In genomic region chr3:55123064-55123463, GRCm38 (mm10) we compare ENCODE assay signal across 25 mouse cellular contexts. TPM values are rescaled to one million over a fixed set of nuclear protein-coding genes. Genes with fewer than 3 reads are reported as not detected.
DNase-seq lines count a peak whose midpoint lies in the region; ATAC-seq and TF ChIP-seq lines count a peak whose summit lies in the region.
"Had no signal": no experiment of that assay in that cellular context is flagged by ENCODE, and none has a peak within 500 bp of the region (broad histone marks: within the 10 kb centered on the region; RNA-seq: fewer than 3 reads in every experiment).

No protein-coding gene starts in this region.

- no peak for TF ChIP-seq RAD21 in MEL (IDR thresholded peaks at IDR 0.05; ENCODE audit: low read depth, low read length)

- no peaks in the 10 kb centered on the region for H3K9me3 ChIP-seq in heart, embryonic 12.5 days (replicated peaks)
- no peaks in the 10 kb centered on the region for H3K9me3 ChIP-seq in MEL (replicated peaks; ENCODE audit: insufficient read depth, low read length)
- H3K9me3 ChIP-seq: embryonic facial prominence, embryonic 15.5 days; forebrain, embryonic 12.5 days; heart, embryonic 10.5 days; heart, embryonic 15.5 days; hindbrain, embryonic 10.5 days; intestine, embryonic 15.5 days had no signal

- WGBS in heart, embryonic 12.5 days, result 91% methylated on average over 4 of the region's 4 CpGs
- 97% methylated on average over 4 of the region's 4 CpGs for WGBS in macrophage (ENCODE audit: missing documents)

- TF ChIP-seq CTCF in MEL (IDR thresholded peaks at IDR 0.05 in 2 of 3, conservative IDR thresholded peaks at IDR 0.05 in 1 of 3; ENCODE audit: control insufficient read depth in 1 of 3, insufficient read depth in 1 of 3, low read depth in 2 of 3, low read length in 3 of 3, poor library complexity in 1 of 3, severe bottlenecking in 1 of 3), result no peak

- DNase-seq in heart, adult 18-20 months, result no peak
- DNase-seq in 416B (ENCODE audit: low read depth) (peak; percentile 43), MEL (ENCODE audit: low read depth, low spot score) (peak; percentile 49)
- no peak for DNase-seq in urinary bladder, postnatal 4 days (ENCODE audit: low spot score in 2 of 2)
- DNase-seq: cerebellum, adult 11-12 months; cerebellum, adult 9-10 months; cerebellum, postnatal 25 days; forebrain, postnatal 0 days; gastrocnemius, postnatal 25 days; kidney, adult 8-10 months had no signal

- peaks cover 90% of the 10 kb centered on the region for H3K36me3 ChIP-seq in heart, embryonic 12.5 days
- H3K36me3 ChIP-seq in MEL (ENCODE audit: control insufficient read depth in 1 of 2, insufficient read depth in 2 of 2, low read length in 2 of 2) (peaks cover 2 to 15% of the 10 kb centered on the region in 2 experiments), macrophage (ENCODE audit: inconsistent target) (peaks cover 52% of the 10 kb centered on the region)

- H3K27ac ChIP-seq in heart, embryonic 12.5 days (ENCODE audit: poor library complexity, severe bottlenecking), result 0 out of 2 replicates have a peak overlapping the region, but pooled peaks have one; percentile 3
- H3K27ac ChIP-seq in MEL (ENCODE audit: control insufficient read depth, low read depth, low read length), result no peak overlapping the region
- H3K27ac ChIP-seq in macrophage, result peak overlapping the region; percentile 75
- H3K27ac ChIP-seq: embryonic facial prominence, embryonic 15.5 days; forebrain, embryonic 12.5 days; heart, embryonic 10.5 days; heart, embryonic 15.5 days; hindbrain, embryonic 10.5 days; hindbrain, embryonic 14.5 days; intestine, embryonic 15.5 days had no signal

- peaks cover 21% of the 10 kb centered on the region for H3K4me1 ChIP-seq in heart, embryonic 12.5 days (replicated peaks)
- H3K4me1 ChIP-seq in MEL (ENCODE audit: control insufficient read depth in 1 of 2, insufficient read depth in 2 of 2, low read length in 2 of 2), result peaks cover 0 to 8% of the 10 kb centered on the region in 2 experiments; a peak in 1 of 4 replicates
- H3K4me1 ChIP-seq: forebrain, embryonic 12.5 days; hindbrain, embryonic 10.5 days; intestine, embryonic 15.5 days had no signal

- no peak for TF ChIP-seq EP300 in MEL (IDR thresholded peaks at IDR 0.05; ENCODE audit: low read depth in 1 of 2, low read length in 2 of 2)

- no peak overlapping the region for H3K9ac ChIP-seq in heart, embryonic 12.5 days
- no peak overlapping the region for H3K9ac ChIP-seq in MEL (ENCODE audit: control insufficient read depth, low read depth, low read length, poor library complexity, severe bottlenecking)
- H3K9ac ChIP-seq: embryonic facial prominence, embryonic 15.5 days; forebrain, embryonic 12.5 days; forebrain, postnatal 0 days; heart, embryonic 15.5 days; hindbrain, embryonic 14.5 days; intestine, embryonic 15.5 days had no signal

- no peak for ATAC-seq in heart, embryonic 12.5 days (ENCODE audit: insufficient number of reproducible peaks, low FRiP score)
- ATAC-seq in erythroid progenitor cell, adult 5-6 weeks (replicated peaks; ENCODE audit: low FRiP score, poor library complexity, severe bottlenecking), result no peak
- ATAC-seq: forebrain, postnatal 0 days; intestine, embryonic 15.5 days had no signal

- no peaks in the 10 kb centered on the region; the same call in 1 of the 2 replicates for H3K79me2 ChIP-seq in MEL (ENCODE audit: control insufficient read depth, insufficient read depth, low read length, poor library complexity)
- peaks cover 44% of the 10 kb centered on the region for H3K79me2 ChIP-seq in macrophage (ENCODE audit: inconsistent target)

- no peak overlapping the region for H3K4me3 ChIP-seq in heart, embryonic 12.5 days
- H3K4me3 ChIP-seq in MEL (ENCODE audit: control insufficient read depth in 1 of 2, insufficient read depth in 1 of 2, low read depth in 2 of 2, low read length in 2 of 2) (no peak overlapping the region), macrophage (ENCODE audit: inconsistent target) (no peak overlapping the region)
- H3K4me3 ChIP-seq: embryonic facial prominence, embryonic 15.5 days; erythroblast, embryonic 14.5 days; forebrain, embryonic 12.5 days; heart, embryonic 10.5 days; heart, embryonic 15.5 days; hindbrain, embryonic 10.5 days; intestine, embryonic 15.5 days had no signal

- H3K4me2 ChIP-seq in heart, embryonic 12.5 days, result no peak overlapping the region
- H3K4me2 ChIP-seq: embryonic facial prominence, embryonic 15.5 days; forebrain, embryonic 12.5 days; heart, embryonic 15.5 days; hindbrain, embryonic 14.5 days; intestine, embryonic 15.5 days had no signal

- H3K27me3 ChIP-seq in heart, embryonic 12.5 days (replicated peaks), result no peaks in the 10 kb centered on the region
- H3K27me3 ChIP-seq in MEL (ENCODE audit: control insufficient read depth in 1 of 2, insufficient read depth in 2 of 2, low read length in 2 of 2), result no peaks in the 10 kb centered on the region
- H3K27me3 ChIP-seq: embryonic facial prominence, embryonic 15.5 days; forebrain, embryonic 12.5 days; heart, embryonic 15.5 days; intestine, embryonic 15.5 days had no signal

- TF ChIP-seq POLR2A in MEL (IDR thresholded peaks at IDR 0.05; ENCODE audit: control insufficient read depth in 1 of 2, insufficient read depth in 1 of 2, low read depth in 1 of 2, low read length in 2 of 2, poor library complexity in 1 of 2), result no peak

TF ChIP-seq in MEL, 35 proteins besides CTCF, POLR2A, EP300 and RAD21:
- TF ChIP-seq GABPA (IDR thresholded peaks at IDR 0.05; ENCODE audit: low read depth, low read length), result no peak
- no peak for TF ChIP-seq NELFE (IDR thresholded peaks at IDR 0.05; ENCODE audit: low read depth, low read length)
- 0 out of 2 replicates have a peak, but pooled peaks have one; percentile 15 for TF ChIP-seq ETS1 (IDR thresholded peaks at IDR 0.05; ENCODE audit: low read depth, low read length)

RNA-seq across cellular contexts. Expression of gene Spg20, which starts 11.2 kb away (rescaled TPM):
- 49.0 and 49.1 TPM in 2 replicates for polyA plus RNA-seq in heart, embryonic 12.5 days (2016; fragmentation: Nextera tagmentation; extraction: Ambion mirVana)
- total RNA-seq in heart, adult 18-20 months (2021), result 10 to 100 TPM; 35.6 to 41.0 TPM
- total RNA-seq in MEL (2012; rRNA removed), result 17.9 and 18.5 TPM in 2 replicates
- polyA plus RNA-seq in MEL (2012; ENCODE audit: insufficient read depth in 1 of 2, insufficient read length in 2 of 2, low read depth in 1 of 2, low replicate concordance in 2 of 2, missing spikeins in 1 of 2), result 10 to 100 TPM in 1 of 2 experiments, not detected in 1; 23.3 TPM
- total RNA-seq in macrophage (2018; cell fraction: chromatin; rRNA removed), result 10 to 100 TPM; 11.0 to 63.3 (median 28.4) TPM
- 10 to 100 TPM; 13.2 to 38.0 (median 26.6) TPM for total RNA-seq in macrophage (2018; cell fraction: cytosol; rRNA removed)
- 10 to 100 TPM; 15.5 to 64.0 (median 24.1) TPM for total RNA-seq in macrophage (2018; cell fraction: nucleus; rRNA removed)
- 26.0 to 40.8 TPM (median 27.7 TPM) in 3 replicates for polyA plus RNA-seq in macrophage (2018)
- 0.36 and 2.9 TPM in 2 replicates for total RNA-seq in erythroid progenitor cell, adult 5-6 weeks (2015; ENCODE audit: low replicate concordance)
- total RNA-seq in erythroid progenitor cell, adult 5-6 weeks (2017; ENCODE audit: low replicate concordance), result 2.3 and 2.4 TPM in 2 replicates

RNA-seq across cellular contexts. Expression of gene Ccdc169, which starts 14.1 kb away (rescaled TPM):
- 0.08 TPM in 1 of 2 replicates, not detected in the other for polyA plus RNA-seq in heart, embryonic 12.5 days (2016; fragmentation: Nextera tagmentation; extraction: Ambion mirVana)
- under 1 TPM in 1 of 2 experiments, not detected in 1; 0.13 TPM for total RNA-seq in heart, adult 18-20 months (2021)
- 0.19 TPM in 1 of 2 replicates, not detected in the other for total RNA-seq in MEL (2012; rRNA removed)
- polyA plus RNA-seq in MEL (2012; ENCODE audit: insufficient read depth in 1 of 2, insufficient read length in 2 of 2, low read depth in 1 of 2, low replicate concordance in 2 of 2, missing spikeins in 1 of 2) (not detected), macrophage (2018) (0.23 TPM in 1 of 3 replicates, not detected in the others)
- 1 to 10 TPM in 6 of 26 experiments, under 1 TPM in 16, not detected in 4; 0.25 to 2.3 (median 0.61) TPM for total RNA-seq in macrophage (2018; cell fraction: chromatin; rRNA removed)
- total RNA-seq in macrophage (2018; cell fraction: cytosol; rRNA removed), result under 1 TPM in 9 of 26 experiments, not detected in 17; 0.04 to 0.26 (median 0.07) TPM
- 1 to 10 TPM in 2 of 26 experiments, under 1 TPM in 19, not detected in 5; 0.18 to 1.3 (median 0.48) TPM for total RNA-seq in macrophage (2018; cell fraction: nucleus; rRNA removed)
- total RNA-seq in erythroid progenitor cell, adult 5-6 weeks (2015; ENCODE audit: low replicate concordance), result not detected in 2 replicates
- not detected in 2 replicates for total RNA-seq in erythroid progenitor cell, adult 5-6 weeks (2017; ENCODE audit: low replicate concordance)
- total RNA-seq: forebrain, postnatal 0 days; gastrocnemius, adult 18-20 months; gastrocnemius, postnatal 25 days had no signal
- polyA plus RNA-seq: adrenal gland, adult 2 months; erythroblast, embryonic 14.5 days; heart, embryonic 15.5 days; hindbrain, embryonic 14.5 days had no signal

RNA-seq across cellular contexts. Expression of gene Sohlh2, which starts 58.8 kb away (rescaled TPM):
- polyA plus RNA-seq in heart, embryonic 12.5 days (2016; fragmentation: Nextera tagmentation; extraction: Ambion mirVana), result 0.06 and 0.10 TPM in 2 replicates
- total RNA-seq in heart, adult 18-20 months (2021), result not detected
- not detected in 2 replicates for total RNA-seq in MEL (2012; rRNA removed)
- polyA plus RNA-seq in MEL (2012; ENCODE audit: insufficient read depth in 1 of 2, insufficient read length in 2 of 2, low read depth in 1 of 2, low replicate concordance in 2 of 2, missing spikeins in 1 of 2) (not detected), macrophage (2018) (not detected in 3 replicates)
- total RNA-seq in macrophage (2018; cell fraction: chromatin; rRNA removed), result not detected
- total RNA-seq in macrophage (2018; cell fraction: cytosol; rRNA removed), result not detected
- not detected for total RNA-seq in macrophage (2018; cell fraction: nucleus; rRNA removed)
- not detected in 2 replicates for total RNA-seq in erythroid progenitor cell, adult 5-6 weeks (2015; ENCODE audit: low replicate concordance)
- total RNA-seq in erythroid progenitor cell, adult 5-6 weeks (2017; ENCODE audit: low replicate concordance), result not detected in 2 replicates
- total RNA-seq: adrenal gland, adult 2 months; forebrain, postnatal 0 days; gastrocnemius, adult 18-20 months; gastrocnemius, postnatal 25 days; granulocyte monocyte progenitor cell, adult 5-6 weeks; heart, postnatal 25 days had no signal
- polyA plus RNA-seq: adrenal gland, adult 2 months; embryonic facial prominence, embryonic 15.5 days; erythroblast, embryonic 14.5 days; forebrain, embryonic 12.5 days; forebrain, postnatal 0 days; hindbrain, embryonic 10.5 days had no signal

Comparison
In these comparisons a context has a peak if more than half of its experiments do, and no peak if none do; other contexts are left out.
1. DNase-seq: peak in 416B (single experiment) and MEL (single experiment); none in heart, adult 18-20 months (0 of 2) and urinary bladder, postnatal 4 days (0 of 2).